ENCODE assay signal across 8 mouse cellular contexts in genomic region chr17:10309135-10309623, GRCm38 (mm10). TPM values are rescaled to one million over a fixed set of nuclear protein-coding genes. Genes with fewer than 3 reads are reported as not detected.
A peak's percentile ranks its signal among the peaks of the same experiment; 100 is the strongest.
DNase-seq lines count a peak whose midpoint lies in the region; ATAC-seq and TF ChIP-seq lines count a peak whose summit lies in the region.

No protein-coding gene starts in this region.

- H3K27ac ChIP-seq in forebrain, embryonic 12.5 days: peak overlapping the region; percentile 37; the same call in 1 of the 2 replicates
- H3K27ac ChIP-seq in forebrain, embryonic 10.5 days: no peak overlapping the region
- peak overlapping the region; percentile 18; the same call in 1 of the 2 replicates for H3K27ac ChIP-seq in thymus, adult 2 months (ENCODE audit: control insufficient read depth, insufficient read depth, low read length)

- ATAC-seq in forebrain, embryonic 12.5 days (ENCODE audit: low FRiP score): 0 out of 2 replicates have a peak, but pooled peaks have one; percentile 46
- ATAC-seq in CD4-positive, CD25-positive, alpha-beta regulatory T cell, adult 4 months: no peak
- ATAC-seq in erythroid progenitor cell, adult 5-6 weeks (replicated peaks; ENCODE audit: low FRiP score, poor library complexity, severe bottlenecking): no peak

- no peaks in the 10 kb centered on the region for H3K36me3 ChIP-seq in forebrain, embryonic 12.5 days (replicated peaks)
- H3K36me3 ChIP-seq in forebrain, embryonic 10.5 days (replicated peaks): peaks cover 14% of the 10 kb centered on the region
- no peaks in the 10 kb centered on the region for H3K36me3 ChIP-seq in thymus, adult 2 months (ENCODE audit: control insufficient read depth, insufficient read depth, low read length)

- no peak overlapping the region for H3K9ac ChIP-seq in forebrain, embryonic 12.5 days

- no peaks in the 10 kb centered on the region for H3K27me3 ChIP-seq in forebrain, embryonic 12.5 days
- H3K27me3 ChIP-seq in forebrain, embryonic 10.5 days (ENCODE audit: poor library complexity, severe bottlenecking): no peaks in the 10 kb centered on the region
- H3K27me3 ChIP-seq in thymus, adult 2 months (ENCODE audit: control insufficient read depth, insufficient read depth, low read length): no peaks in the 10 kb centered on the region

- no peaks in the 10 kb centered on the region for H3K9me3 ChIP-seq in forebrain, embryonic 12.5 days
- no peaks in the 10 kb centered on the region for H3K9me3 ChIP-seq in forebrain, embryonic 10.5 days

- no peak for TF ChIP-seq CTCF in thymus, adult 2 months (IDR thresholded peaks at IDR 0.05; ENCODE audit: borderline replicate concordance, control insufficient read depth, extremely low read depth, insufficient read depth, low read length, poor library complexity)

- H3K4me1 ChIP-seq in forebrain, embryonic 12.5 days: peaks cover 31% of the 10 kb centered on the region
- H3K4me1 ChIP-seq in forebrain, embryonic 10.5 days: peaks cover 44% of the 10 kb centered on the region
- peaks cover 4% of the 10 kb centered on the region for H3K4me1 ChIP-seq in thymus, adult 2 months (replicated peaks; ENCODE audit: control insufficient read depth, insufficient read depth, low read length)

- DNase-seq in forebrain, embryonic 10.5 days (ENCODE audit: extremely low spot score, low spot score): no peak
- no peak for DNase-seq in thymus, adult 2 months
- no peak for DNase-seq in thymus, postnatal 36 days
- DNase-seq in kidney, postnatal 4 days: peak; percentile 50 to 52
- no peak for DNase-seq in frontal cortex, adult 2 months (ENCODE audit: extremely low spot score in 1 of 2, low spot score in 1 of 2)

- H3K4me2 ChIP-seq in forebrain, embryonic 12.5 days: peak overlapping the region; percentile 32

- no peak for TF ChIP-seq POLR2A in thymus, adult 2 months (IDR thresholded peaks at IDR 0.05; ENCODE audit: control insufficient read depth, extremely low read depth, insufficient read depth, low read length, poor library complexity)

- H3K4me3 ChIP-seq in forebrain, embryonic 12.5 days (replicated peaks): no peak overlapping the region
- no peak overlapping the region; the same call in 1 of the 2 replicates for H3K4me3 ChIP-seq in forebrain, embryonic 10.5 days
- no peak overlapping the region for H3K4me3 ChIP-seq in thymus, adult 2 months (ENCODE audit: control insufficient read depth, insufficient read depth, low read length)

- 37% methylated on average over 4 of the region's 4 CpGs for WGBS in forebrain, embryonic 12.5 days
- WGBS in forebrain, embryonic 10.5 days: 65% methylated on average over 4 of the region's 4 CpGs
- 78% methylated on average over 4 of the region's 4 CpGs for WGBS in thymus, adult 2 months

RNA-seq across cellular contexts. Expression of gene Qk, which starts 10.5 kb away (rescaled TPM):
- 63.0 and 69.3 TPM in 2 replicates for polyA plus RNA-seq in forebrain, embryonic 12.5 days (2016; fragmentation: Nextera tagmentation; extraction: Ambion mirVana)
- 40.5 and 47.0 TPM in 2 replicates for polyA plus RNA-seq in forebrain, embryonic 10.5 days (2016; fragmentation: Nextera tagmentation; extraction: Ambion mirVana)
- polyA plus RNA-seq in thymus, adult 2 months (2012; rRNA removed): 182 and 203 TPM in 2 replicates
- polyA plus RNA-seq in frontal cortex, adult 2 months (2012; rRNA removed): 275 and 300 TPM in 2 replicates
- polyA plus RNA-seq in CD4-positive, CD25-positive, alpha-beta regulatory T cell, adult 4 months (2017; shearing (Covaris generic)): 10 to 100 TPM in 1 of 2 experiments, 1 to 10 TPM in 1; 9.8 to 16.3 TPM
- 154 and 211 TPM in 2 replicates for total RNA-seq in erythroid progenitor cell, adult 5-6 weeks (2015; ENCODE audit: low replicate concordance)
- total RNA-seq in erythroid progenitor cell, adult 5-6 weeks (2017; ENCODE audit: low replicate concordance): 86.4 and 91.0 TPM in 2 replicates

Comparison
In these comparisons a context has a peak if more than half of its experiments do, and no peak if none do; other contexts are left out.
1. DNase-seq: peak in kidney, postnatal 4 days (2 of 2); none in forebrain, embryonic 10.5 days (single experiment), thymus, adult 2 months (single experiment), thymus, postnatal 36 days (0 of 2) and frontal cortex, adult 2 months (0 of 2).